Mouse (Mus musculus): ENCODE results near the gene Por. TPM values are rescaled to one million over a fixed set of nuclear protein-coding genes. Genes with fewer than 3 reads are reported as not detected.

Por gene
- polyA plus RNA-seq, 1 experiment from 2014 or later = 99.7 TPM

DNA sequence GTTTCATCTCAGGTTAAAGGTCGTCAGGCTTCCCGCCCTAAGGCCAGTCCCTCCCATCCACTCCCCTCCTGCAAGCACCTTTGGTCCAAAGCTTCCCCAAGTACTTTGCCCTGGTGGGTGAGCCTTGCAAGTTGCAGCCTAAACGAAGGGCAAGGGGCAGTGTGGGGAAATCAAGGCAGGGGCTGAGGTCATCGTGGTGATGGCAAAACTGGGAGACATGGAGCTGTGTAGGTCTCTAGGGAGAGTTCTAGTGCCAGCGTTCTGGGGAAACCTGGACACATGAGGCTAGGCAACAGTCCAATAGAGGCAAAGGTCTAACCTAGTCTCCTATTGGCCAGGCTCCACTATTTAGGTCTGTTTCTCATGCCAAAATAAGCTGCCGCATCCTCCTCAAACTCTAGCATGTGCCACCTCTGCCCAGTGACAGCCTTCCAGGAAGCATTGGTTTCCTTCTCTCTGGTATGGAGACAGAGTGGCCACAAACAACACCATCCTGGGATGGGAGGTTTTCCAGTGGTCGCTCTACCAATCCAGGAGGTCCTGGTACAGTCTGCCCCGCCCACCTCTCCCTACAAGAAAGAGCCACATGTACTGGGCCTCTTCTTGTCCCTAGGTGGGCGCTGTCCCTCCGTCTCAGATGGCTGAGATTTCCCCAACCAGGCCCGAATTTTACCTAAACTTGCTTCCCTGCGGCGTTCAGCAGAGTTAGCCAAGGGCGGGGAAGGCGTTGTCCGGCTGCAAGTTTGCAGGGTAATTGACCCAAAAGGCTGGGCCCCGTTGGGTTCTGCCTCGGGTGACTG, 73.3 kb downstream of the Por start:
- peak overlapping the region; percentile 80 for H3K4me3 ChIP-seq (replicated peaks)
- H3K4me1 ChIP-seq = peaks cover 25% of the 10 kb centered on the region
- no peak overlapping the region for H3K27ac ChIP-seq (replicated peaks)
- WGBS = 17% methylated on average over 18 of the region's 18 CpGs
- H3K9me3 ChIP-seq (replicated peaks) = 0 out of 2 replicates have a peak, but pooled peaks cover 4% of the 10 kb centered on the region
- H3K4me2 ChIP-seq (replicated peaks) = peak overlapping the region; percentile 93
- peak overlapping the region; percentile 70 for H3K9ac ChIP-seq
- H3K36me3 ChIP-seq = peaks cover 7% of the 10 kb centered on the region; the same call in 1 of the 2 replicates
- no peaks in the 10 kb centered on the region for H3K27me3 ChIP-seq
- ATAC-seq (ENCODE audit: insufficient number of reproducible peaks, low FRiP score, low TSS enrichment, low read depth) = peak; percentile 54; the same call in 1 of the 2 replicates

DNA sequence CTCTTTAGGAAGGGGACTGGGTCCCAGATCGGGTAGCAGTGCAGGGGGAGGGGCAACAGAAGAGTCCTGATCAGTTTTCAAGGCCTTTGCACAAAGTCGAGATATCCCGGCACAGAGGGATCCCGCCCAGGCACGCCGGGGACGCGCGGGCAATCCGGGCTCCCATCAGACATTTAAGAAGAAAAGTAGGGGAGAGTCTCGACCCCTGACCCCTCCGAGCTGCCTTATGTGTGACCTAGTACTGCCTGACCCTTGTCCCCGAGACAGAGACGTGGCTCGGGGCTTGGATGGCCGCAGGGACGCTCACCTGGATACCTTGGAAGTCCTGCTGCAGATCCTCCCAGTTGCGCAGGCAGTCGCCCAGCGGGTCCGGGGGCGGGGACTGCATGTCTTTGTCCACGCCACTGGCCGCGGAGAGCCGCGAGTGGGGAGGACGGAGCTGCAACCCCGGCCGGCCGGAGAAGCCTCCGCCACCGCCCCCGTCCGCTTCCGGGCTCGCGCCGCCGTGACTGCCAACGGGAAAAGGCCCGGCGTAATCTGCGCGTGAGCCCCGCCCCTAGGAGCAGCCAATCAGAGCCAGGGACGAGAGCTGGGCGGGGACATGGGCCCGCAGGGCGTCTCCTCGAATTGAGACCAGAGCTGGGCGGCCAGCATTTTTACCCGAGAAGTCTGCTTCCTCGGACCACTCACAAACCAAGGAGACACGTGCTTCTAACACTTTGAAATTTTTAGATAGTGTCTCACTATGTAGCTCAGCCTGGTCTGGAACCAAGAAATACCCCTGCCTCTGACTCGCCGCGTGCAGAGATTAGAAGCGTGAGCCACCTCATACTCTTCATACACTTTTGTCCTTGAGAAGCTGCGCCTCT, 74.1 kb downstream of the Por start, which contains the start of gene Tmem120a:
Tmem120a (minus strand) TSS at position 708 of the 869 bp plus-strand sequence.
- H3K9ac ChIP-seq = peak within 1 kb of the TSS; percentile 70
- H3K4me3 ChIP-seq (replicated peaks) = peak within 1 kb of the TSS; percentile 80
- H3K9me3 ChIP-seq (replicated peaks) = 0 out of 2 replicates have a peak, but pooled peaks cover 4% of the 10 kb centered on the region
- H3K27me3 ChIP-seq = no peaks in the 10 kb centered on the region
- peaks cover 25% of the 10 kb centered on the region for H3K4me1 ChIP-seq
- H3K4me2 ChIP-seq (replicated peaks) = peak within 1 kb of the TSS; percentile 93
- peak; percentile 93 for ATAC-seq (ENCODE audit: insufficient number of reproducible peaks, low FRiP score, low TSS enrichment, low read depth)
- H3K27ac ChIP-seq (replicated peaks) = peak within 1 kb of the TSS; percentile 79
- under 1% methylated on average over 60 of the region's 60 CpGs for WGBS
- H3K36me3 ChIP-seq = peaks cover 7% of the 10 kb centered on the region; the same call in 1 of the 2 replicates

DNA sequence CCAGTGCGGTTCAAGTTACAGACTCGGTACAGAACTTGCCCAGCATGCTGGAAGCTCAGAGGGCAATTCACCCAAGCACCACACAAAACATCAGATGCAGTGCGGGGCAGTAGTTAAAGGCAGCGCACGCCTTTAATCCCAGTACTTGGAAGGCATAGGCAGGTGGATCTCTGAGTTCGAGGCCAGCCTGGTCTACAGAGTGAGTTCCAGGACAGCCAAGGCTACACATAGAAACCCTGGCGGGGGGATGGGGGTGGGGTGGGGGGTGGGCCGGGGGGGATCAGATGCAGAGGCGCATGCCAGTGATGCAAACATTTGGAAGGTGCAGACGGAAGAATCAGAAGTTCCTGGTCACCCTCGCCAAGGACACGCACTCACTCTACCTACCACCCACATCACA, 74.9 kb downstream of the Por start:
- Histone ChIP-seq H3K36me3 (peaks cover 7% of the 10 kb centered on the region; the same call in 1 of the 2 replicates), H3K27ac (replicated peaks) (peak overlapping the region; percentile 79), H3K9ac (no peak overlapping the region), H3K27me3 (no peaks in the 10 kb centered on the region), H3K4me3 (replicated peaks) (peak overlapping the region; percentile 80), H3K4me1 (peaks cover 25% of the 10 kb centered on the region), H3K9me3 (replicated peaks) (0 out of 2 replicates have a peak, but pooled peaks cover 4% of the 10 kb centered on the region), H3K4me2 (replicated peaks) (peak overlapping the region; percentile 93)
- no peak for ATAC-seq (ENCODE audit: insufficient number of reproducible peaks, low FRiP score, low TSS enrichment, low read depth)
- WGBS = 18% methylated on average over 12 of the region's 12 CpGs

DNA sequence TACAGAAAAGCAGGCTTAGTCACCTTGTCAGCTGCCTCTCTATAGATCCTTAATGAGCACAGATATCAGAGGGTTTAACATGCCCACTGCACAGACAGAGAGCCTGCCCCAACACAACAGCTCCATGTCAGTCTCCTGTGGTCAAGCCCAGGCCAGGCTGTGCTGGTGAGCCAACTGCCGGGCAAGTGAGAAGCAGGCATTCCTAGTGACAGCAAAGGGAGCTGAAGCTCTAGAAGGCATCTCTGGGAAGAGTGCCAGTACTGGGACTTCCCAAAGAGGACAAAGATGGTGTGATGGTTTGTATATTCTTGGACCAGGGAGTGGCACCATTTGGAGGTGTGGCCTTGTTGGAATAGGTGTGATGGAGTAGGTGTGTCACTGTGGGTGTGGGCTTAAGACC, 81.2 kb downstream of the Por start:
- no peak overlapping the region for H3K9ac ChIP-seq
- no peaks in the 10 kb centered on the region for H3K36me3 ChIP-seq
- peaks cover 4% of the 10 kb centered on the region; the same call in 1 of the 2 replicates for H3K4me1 ChIP-seq
- ATAC-seq (ENCODE audit: insufficient number of reproducible peaks, low FRiP score, low TSS enrichment, low read depth) = no peak
- H3K27me3 ChIP-seq = no peaks in the 10 kb centered on the region
- no peak overlapping the region for H3K27ac ChIP-seq (replicated peaks)
- 0 out of 2 replicates have a peak, but pooled peaks cover 4% of the 10 kb centered on the region for H3K9me3 ChIP-seq (replicated peaks)
- no peak overlapping the region for H3K4me3 ChIP-seq (replicated peaks)
- WGBS = 67% methylated on average over 1 of the region's 1 CpGs
- H3K4me2 ChIP-seq (replicated peaks) = no peak overlapping the region

DNA sequence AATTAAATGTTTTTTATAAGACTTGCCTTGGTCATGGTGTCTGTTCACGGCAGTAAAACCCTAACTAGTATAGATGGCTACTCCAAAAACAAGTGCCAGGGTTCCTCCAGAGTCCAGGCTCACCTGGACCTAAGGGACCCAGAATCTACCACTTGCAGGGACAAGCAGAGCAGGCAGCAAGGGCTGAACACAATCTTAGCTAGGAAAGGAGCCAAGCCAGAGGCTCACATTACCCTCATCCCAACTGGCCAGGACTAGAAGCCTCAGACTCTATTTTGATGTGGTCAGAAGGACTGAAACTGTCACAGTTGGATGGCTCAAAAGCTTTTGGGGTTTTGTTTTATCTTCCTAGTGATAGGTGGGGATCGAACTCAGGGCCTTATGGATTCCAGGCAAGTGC, 81.8 kb downstream of the Por start:
- no peak overlapping the region for H3K27ac ChIP-seq (replicated peaks)
- no peak for ATAC-seq (ENCODE audit: insufficient number of reproducible peaks, low FRiP score, low TSS enrichment, low read depth)
- no peak overlapping the region for H3K4me3 ChIP-seq (replicated peaks)
- H3K27me3 ChIP-seq = no peaks in the 10 kb centered on the region
- 0 out of 2 replicates have a peak, but pooled peaks cover 4% of the 10 kb centered on the region for H3K9me3 ChIP-seq (replicated peaks)
- no peaks in the 10 kb centered on the region for H3K36me3 ChIP-seq
- peaks cover 4% of the 10 kb centered on the region; the same call in 1 of the 2 replicates for H3K4me1 ChIP-seq
- no peak overlapping the region for H3K4me2 ChIP-seq (replicated peaks)
- no peak overlapping the region for H3K9ac ChIP-seq
- 72% methylated on average over 2 of the region's 2 CpGs for whole genome bisulfite sequencing

DNA sequence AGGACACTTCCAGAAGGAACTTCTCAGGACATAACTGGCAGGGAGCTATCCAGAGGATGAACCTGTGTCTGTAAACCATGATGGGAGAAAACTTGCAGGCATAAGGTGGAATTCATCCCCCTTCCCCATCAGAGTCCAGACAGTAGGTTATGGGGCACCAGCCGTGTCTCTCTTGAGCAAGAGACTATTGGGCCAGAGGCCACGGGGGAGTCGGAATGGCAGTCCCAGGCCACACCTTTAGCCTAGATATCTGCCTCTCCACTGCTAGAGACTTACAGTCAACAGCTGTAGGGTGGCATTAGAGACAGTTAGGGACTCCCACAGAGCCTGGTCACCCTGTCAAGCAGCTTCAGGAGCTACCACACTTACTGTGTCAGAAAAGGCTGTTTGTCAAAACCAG, 92.0 kb downstream of the Por start:
- H3K9ac ChIP-seq = no peak overlapping the region
- no peak overlapping the region for H3K27ac ChIP-seq (replicated peaks)
- no peaks in the 10 kb centered on the region for H3K36me3 ChIP-seq
- H3K4me1 ChIP-seq = no peaks in the 10 kb centered on the region
- no peaks in the 10 kb centered on the region for H3K9me3 ChIP-seq (replicated peaks)
- no peaks in the 10 kb centered on the region for H3K27me3 ChIP-seq
- no peak overlapping the region for H3K4me3 ChIP-seq (replicated peaks)
- ATAC-seq (ENCODE audit: insufficient number of reproducible peaks, low FRiP score, low TSS enrichment, low read depth) = no peak
- WGBS = 78% methylated on average over 3 of the region's 3 CpGs
- H3K4me2 ChIP-seq (replicated peaks) = no peak overlapping the region

DNA sequence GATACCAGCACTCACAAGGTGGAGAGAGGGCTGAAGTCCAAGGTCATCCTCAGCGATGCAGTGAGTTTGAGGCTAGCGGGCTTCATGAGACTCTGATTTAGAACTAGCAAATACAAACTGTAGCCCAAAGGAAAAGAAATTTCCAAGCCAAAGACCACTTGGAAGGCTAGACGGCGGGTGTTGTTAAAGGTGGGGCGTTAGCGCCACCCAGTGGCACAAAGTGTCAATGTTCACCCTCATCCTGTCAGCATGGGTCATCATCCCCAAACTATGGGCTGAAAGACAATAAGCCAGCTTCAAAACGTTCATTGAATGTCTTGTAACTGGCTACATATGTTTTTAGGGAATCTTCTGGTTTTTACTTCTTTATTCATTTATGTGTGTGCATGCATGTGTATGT, 93.7 kb downstream of the Por start:
- 5% methylated on average over 7 of the region's 7 CpGs for WGBS
- ATAC-seq (ENCODE audit: insufficient number of reproducible peaks, low FRiP score, low TSS enrichment, low read depth) = no peak

DNA sequence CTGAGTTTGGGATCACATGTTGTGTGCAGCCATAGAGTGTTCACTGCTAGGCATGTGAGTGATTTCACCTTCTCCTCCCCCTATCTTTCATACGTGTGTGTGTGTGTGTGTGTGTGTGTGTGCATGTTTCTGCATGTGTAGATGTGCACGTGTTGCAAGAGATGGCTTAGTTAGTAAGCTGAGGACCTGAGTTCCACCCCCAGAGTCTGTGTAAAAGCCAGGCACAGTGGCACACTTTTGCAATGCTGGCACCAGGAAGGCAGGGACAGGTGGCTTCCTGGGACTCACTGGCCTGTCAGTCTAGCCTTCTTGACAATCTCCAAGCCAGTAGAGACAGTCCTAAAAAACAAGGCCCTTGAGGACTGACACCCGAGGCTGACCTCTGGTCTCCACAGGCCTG, 95.1 kb downstream of the Por start:
- Histone ChIP-seq H3K9ac (no peak overlapping the region), H3K27ac (replicated peaks) (no peak overlapping the region), H3K36me3 (no peaks in the 10 kb centered on the region)

More for the DNA sequence above, 93.7 kb downstream of the Por start:
- H3K27ac ChIP-seq (replicated peaks) = no peak overlapping the region
- no peaks in the 10 kb centered on the region for H3K4me1 ChIP-seq
- no peaks in the 10 kb centered on the region for H3K9me3 ChIP-seq (replicated peaks)
- no peaks in the 10 kb centered on the region for H3K36me3 ChIP-seq
- no peak overlapping the region for H3K4me2 ChIP-seq (replicated peaks)
- no peaks in the 10 kb centered on the region for H3K27me3 ChIP-seq
- no peak overlapping the region for H3K4me3 ChIP-seq (replicated peaks)
- no peak overlapping the region for H3K9ac ChIP-seq

DNA sequence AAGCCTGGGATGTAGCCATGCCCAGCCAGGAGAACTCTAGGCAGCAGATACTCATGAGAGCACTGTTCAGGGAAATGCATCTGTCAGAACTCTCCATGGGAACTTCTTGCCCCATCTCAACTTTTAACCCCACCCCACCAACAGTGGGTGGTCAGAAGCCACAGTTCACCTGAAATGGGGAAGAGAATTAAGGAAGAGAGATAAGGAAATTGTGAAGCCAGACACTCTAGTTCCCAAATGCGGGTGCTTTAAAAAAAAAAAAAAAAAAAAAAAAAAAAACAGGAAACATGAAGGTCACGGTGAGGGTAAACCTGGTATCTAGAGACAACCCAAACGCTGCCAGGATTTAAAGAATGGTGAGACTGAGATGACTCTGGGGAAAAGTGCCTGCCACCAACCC, 102.7 kb downstream of the Por start:
- Histone ChIP-seq H3K4me1 (peaks cover 3% of the 10 kb centered on the region), H3K4me3 (replicated peaks) (no peak overlapping the region), H3K27me3 (no peaks in the 10 kb centered on the region), H3K27ac (replicated peaks) (no peak overlapping the region), H3K36me3 (no peaks in the 10 kb centered on the region), H3K9me3 (replicated peaks) (no peaks in the 10 kb centered on the region), H3K9ac (no peak overlapping the region), H3K4me2 (replicated peaks) (no peak overlapping the region)
- 40% methylated on average over 3 of the region's 3 CpGs for WGBS
- no peak for ATAC-seq (ENCODE audit: insufficient number of reproducible peaks, low FRiP score, low TSS enrichment, low read depth)

More for the DNA sequence above, 95.1 kb downstream of the Por start:
- H3K4me2 ChIP-seq (replicated peaks) = no peak overlapping the region
- no peaks in the 10 kb centered on the region for H3K27me3 ChIP-seq
- no peaks in the 10 kb centered on the region for H3K4me1 ChIP-seq
- 62% methylated on average over 3 of the region's 3 CpGs for WGBS
- no peaks in the 10 kb centered on the region for H3K9me3 ChIP-seq (replicated peaks)
- no peak for ATAC-seq (ENCODE audit: insufficient number of reproducible peaks, low FRiP score, low TSS enrichment, low read depth)
- no peak overlapping the region for H3K4me3 ChIP-seq (replicated peaks)

DNA sequence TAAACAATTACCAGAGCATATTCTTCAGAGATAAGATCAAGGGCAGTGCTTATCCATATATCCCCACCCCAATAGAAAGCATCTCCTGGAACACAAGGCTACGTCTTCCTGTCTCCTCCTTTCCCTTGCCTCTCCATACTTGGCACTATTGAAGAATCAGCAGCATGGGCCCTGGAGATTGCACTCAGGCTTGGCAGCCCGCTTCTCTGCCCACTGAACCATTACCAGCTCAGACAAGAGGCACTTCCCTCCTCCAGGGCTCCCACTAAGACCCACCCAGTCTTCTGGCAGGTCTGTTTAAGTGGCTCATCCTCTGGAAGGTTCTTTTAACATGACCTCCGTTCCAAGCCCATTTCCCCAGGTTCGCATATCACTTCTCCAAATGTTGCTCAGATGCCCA, 106.7 kb downstream of the Por start:
- peaks cover 29% of the 10 kb centered on the region for H3K4me1 ChIP-seq
- WGBS = 85% methylated on average over 4 of the region's 4 CpGs
- H3K27ac ChIP-seq (replicated peaks) = no peak overlapping the region
- no peak overlapping the region for H3K9ac ChIP-seq
- H3K27me3 ChIP-seq = no peaks in the 10 kb centered on the region
- no peak for ATAC-seq (ENCODE audit: insufficient number of reproducible peaks, low FRiP score, low TSS enrichment, low read depth)
- peaks cover 5% of the 10 kb centered on the region; the same call in 1 of the 2 replicates for H3K36me3 ChIP-seq
- H3K9me3 ChIP-seq (replicated peaks) = no peaks in the 10 kb centered on the region
- H3K4me3 ChIP-seq (replicated peaks) = no peak overlapping the region
- no peak overlapping the region for H3K4me2 ChIP-seq (replicated peaks)
